Mouse (Mus musculus): Measurements from ENCODE around the gene Zfhx3.
A peak's percentile ranks its signal among the peaks of the same experiment; 100 is the strongest.

The Zfhx3 gene

DNA sequence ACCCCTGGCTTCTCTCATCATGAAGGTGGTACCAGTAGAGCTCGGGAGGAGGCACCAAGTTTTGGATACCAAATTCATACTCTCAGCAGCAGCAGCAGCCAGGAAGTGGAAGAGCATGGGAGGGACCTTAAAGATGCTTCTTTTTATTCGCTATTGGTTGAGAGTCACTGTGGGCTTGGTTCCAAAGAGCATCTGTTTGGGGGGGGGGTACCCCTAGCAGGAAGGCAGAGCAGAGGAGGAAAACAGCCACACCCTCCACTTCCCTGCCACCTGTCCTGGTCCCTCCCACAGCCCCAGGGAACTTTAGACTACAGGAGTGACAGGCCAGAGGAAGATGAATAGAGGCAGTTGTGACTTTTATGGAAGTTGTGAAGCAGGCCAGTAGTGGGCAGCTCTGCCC, 904.9 kb downstream of the Zfhx3 start:
- no peak for DNase-seq (ENCODE audit: low read depth, low spot score)

DNA sequence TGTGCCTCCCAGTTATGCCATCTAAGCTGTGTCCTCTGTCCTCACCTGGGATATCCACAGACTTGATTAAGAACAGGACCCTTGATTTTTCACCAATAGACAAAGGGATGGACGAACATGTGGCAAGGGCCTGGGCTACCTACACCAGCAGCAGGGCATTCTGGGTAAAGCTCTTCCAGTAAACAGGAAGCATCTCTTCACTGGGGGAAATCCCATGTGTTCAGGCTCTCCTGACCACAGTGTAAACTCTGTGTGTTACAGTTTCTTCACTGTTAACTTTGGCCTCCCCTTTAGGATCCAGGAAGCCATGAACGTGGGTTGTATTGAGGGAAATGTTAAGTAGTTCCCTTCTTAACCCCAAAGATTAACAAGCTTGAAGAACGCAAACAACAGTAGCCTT, 906.0 kb downstream of the Zfhx3 start:
- DNase-seq (ENCODE audit: low read depth, low spot score) = no peak

DNA sequence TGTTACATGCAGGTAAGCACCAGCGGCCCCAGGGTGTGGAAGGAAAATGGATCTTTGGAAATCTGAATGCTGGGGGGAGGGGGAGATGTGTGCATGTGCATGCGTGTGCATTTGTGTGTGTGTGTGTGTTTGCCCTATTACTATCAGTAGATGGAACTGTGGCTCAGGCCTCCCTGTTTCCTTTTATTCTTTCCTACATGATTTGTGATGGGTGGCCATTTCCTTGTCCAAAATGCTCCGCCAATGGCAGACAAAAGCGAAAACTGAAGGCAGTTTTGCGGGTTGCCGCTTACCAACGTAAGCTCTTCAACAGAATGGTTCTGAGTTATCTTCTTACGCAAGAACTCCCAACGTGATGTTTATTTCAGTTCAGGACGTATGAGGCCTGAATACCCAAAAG, 910.6 kb downstream of the Zfhx3 start:
- DNase-seq (ENCODE audit: low read depth, low spot score) = no peak

DNA sequence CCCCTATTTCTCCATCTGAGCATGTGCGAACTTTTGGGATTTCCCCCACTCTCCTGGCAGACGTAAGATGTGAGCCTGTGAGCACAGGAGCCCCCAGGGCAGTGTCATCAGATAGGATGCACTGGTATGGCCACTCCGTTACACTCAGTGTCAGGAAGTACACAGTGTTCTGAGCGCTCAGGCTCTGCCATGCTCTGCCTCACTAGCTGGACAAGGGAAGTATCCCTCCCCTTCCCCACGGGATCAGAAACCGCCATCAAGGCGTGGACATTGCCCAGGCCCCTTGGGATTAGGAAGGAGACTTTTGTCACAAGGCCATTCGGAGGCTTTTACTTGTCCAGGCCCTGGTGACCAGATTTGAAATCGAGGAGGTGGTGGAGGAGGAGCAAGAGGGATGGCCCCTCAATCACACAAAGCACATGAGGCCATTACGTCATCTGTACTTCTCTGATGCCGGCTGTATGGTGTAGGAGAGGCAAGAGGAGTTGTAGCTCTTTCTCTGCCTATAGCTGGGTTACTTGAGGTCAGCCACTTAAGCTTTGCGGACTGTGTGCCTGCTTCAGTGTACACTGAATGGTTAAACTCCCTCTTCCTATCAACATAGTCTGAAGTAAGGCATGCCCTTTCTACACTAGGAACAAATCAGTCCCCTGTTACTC, 912.1 kb downstream of the Zfhx3 start:
- DNase-seq (ENCODE audit: low read depth, low spot score) = no peak

DNA sequence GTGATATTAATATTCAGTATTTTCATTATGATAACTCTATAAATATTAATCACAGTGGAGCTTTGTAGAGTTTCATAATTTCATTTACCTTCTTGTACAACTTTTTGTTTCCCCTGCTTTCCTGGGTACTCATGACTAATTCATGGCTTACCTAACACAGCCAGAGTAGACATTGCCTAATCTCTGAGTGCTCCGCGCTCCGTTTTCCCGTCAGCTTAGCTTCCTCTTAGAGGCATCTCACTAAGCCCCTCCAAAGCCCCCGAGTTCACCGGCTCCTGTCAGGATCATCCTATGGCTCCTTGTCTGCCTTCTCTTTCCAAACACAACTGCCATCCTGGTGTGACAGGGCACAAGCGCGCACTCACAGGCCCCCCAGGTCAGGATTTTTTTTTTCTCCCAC, 916.6 kb downstream of the Zfhx3 start:
- DNase-seq (ENCODE audit: low read depth, low spot score) = no peak

DNA sequence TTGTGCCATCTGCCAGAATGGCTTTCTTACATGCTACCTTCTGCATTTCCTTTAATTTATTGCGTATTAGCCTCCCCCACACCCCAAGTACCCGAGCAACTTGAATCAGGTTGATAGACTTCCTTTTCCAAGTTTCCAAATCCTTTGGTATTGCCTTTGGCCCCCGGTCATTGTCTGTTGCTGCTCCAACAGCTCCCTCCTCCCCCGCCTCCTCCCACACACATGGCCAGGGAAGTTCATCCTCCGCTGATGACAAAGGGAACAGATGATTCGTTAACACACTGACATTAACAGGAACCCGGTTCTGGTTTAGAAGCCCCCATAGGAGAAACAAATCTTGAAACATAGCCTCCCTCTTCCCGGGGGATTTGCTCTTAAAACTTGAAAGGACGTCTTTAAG, 917.5 kb downstream of the Zfhx3 start:
- no peak for DNase-seq (ENCODE audit: low read depth, low spot score)

DNA sequence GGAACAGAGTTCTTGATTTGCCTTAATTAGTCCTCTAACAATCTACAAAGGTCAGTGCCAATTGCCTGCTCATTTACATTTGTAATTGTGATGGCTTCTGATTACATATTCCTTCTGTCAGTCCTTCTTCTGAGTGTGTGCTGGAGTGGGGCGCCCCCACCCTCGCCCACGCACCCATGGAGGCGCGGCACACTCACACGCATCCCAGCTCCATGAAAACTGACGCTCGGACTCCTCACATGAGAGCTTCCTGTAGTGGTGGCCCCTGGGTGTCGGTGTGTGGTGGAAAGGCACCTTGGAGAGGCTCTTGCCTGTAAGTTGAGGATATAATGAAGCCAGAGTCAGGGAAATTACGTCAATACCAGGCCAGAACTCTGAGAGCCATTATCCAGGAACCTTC, 921.0 kb downstream of the Zfhx3 start:
- no peak for DNase-seq (ENCODE audit: low read depth, low spot score)

DNA sequence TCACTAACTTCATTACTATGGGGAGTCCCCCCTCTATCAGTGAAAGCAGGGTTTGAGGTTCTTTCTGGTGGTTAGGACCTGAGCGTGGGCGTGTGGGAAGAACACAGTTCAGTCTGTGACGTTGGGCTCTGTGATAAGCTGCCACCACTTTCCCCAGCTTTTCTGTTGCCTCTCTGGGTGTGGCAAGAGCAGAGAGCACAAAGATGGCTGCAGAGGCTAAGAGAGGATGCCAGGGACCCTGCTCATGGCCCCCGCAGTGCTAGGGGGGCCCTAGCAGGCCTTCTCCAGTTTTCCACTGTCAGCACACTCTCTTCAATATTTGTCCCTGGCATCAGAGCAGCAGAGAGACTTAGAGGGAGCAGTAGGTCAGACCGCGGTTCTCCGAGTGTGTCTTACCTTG, 924.0 kb downstream of the Zfhx3 start:
- no peak for DNase-seq (ENCODE audit: low read depth, low spot score)

DNA sequence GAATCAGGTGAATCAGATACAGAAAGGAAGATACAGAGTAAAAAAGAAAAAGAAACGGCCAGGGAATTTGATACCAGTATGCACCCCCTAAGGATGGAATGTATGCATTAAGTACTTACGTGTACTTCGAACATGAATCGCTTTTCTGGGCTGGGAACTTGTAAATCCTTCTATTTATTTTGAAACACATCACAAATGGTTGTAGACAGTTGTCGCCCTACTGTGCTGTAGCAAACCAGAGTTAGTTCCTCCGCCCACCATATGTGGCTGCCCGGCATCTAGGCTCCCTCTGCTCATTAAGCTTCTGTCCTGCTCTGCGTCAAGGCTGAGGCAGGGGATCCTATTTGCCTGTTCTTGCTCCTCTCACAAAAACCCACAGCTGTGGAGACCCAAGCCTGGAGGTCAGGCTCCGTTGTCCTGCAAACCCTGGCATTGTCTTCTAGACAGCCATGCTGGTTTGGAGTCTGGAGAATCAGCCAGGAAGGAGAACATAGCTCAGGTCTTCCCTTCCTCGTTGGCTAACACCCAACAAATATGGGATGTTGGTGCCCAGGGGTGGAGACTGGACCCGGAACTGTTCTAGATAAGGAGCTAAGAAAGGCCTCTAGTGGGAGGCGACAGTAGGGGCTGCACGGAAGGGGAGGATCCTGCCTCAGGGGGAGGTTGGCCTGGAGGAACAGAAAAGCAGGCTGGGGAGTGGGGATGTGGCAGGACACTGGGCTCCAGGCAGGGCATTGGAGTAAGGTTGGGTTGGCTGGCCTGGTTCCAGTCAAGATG, 925.2 kb downstream of the Zfhx3 start:
- no peak for DNase-seq (ENCODE audit: low read depth, low spot score)

DNA sequence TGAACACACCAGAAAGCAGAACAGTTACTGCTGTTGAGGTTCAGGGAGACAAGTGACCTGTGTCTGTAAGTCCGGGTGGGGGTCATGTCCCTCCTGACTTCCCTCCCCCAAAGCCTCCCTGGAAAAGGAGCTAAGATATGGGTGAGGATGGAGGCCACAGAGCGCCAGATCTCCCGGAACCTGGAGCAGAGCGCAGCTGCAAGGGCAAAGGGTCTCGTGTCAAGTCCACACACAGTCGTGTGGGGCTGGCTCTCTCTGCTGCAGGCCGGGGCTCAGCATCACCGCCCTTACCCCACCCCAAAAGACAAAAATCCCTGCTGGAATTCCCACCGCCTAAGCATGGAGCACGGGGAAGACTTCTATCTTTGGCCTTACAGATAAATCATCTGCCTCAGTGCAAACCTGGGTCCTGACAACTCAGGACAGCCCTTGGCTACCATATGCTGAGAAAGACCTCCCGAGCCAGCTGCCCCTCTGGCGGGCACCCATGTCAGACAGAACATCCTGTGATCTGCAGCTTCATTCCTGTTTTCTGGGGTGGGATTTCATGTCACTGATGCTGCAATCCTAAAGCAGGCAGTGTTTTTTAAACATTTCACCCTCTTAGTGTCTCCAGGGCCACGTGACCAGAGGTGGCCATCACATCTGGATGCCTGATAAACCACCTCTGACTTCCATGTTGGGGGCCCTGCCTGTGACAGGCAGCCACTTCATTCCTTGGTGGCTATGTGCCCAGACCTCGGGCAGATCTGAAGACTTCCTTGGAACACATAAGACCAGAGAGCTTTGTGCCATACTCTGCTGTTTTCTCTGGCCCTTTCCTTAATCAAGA, 926.0 kb downstream of the Zfhx3 start:
- DNase-seq (ENCODE audit: low read depth, low spot score) = no peak

DNA sequence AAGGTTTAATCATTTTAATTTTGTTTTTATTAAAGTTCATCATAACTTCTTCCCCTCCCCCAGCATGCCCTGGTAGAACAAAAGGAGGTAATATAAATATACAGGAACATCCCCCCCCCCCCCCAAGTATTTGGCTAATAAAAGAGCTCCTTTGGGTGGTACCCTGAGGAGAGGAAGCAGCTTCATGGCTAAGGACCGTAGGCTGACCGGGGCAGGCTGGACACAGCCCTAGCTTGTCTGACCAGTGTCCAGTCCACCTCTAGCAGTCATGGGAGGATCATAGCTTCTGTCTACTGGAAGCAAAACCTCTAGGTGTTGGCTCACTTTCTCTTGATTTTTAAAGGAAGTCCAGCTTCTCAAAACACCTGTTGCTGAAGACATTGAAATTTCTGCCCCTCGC, 927.0 kb downstream of the Zfhx3 start:
- DNase-seq (ENCODE audit: low read depth, low spot score) = no peak

DNA sequence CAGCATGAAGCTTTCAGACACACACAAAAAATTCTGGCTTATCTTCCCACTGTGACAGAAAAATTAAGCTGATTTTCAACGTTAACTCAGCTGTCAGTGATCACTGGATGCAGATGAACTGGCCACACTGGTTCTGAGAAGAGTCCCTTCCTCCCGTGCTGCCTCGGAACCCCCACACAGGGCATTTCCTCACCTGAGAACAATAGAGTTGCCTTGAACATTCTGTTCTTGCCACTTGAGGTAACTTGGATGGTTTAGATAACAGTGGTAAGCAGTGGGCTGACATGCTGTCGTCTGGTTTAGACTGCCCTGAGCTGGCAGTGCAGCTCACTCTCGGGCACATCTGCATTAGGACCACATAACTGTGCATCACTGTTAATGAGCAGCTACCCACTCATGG, 927.5 kb downstream of the Zfhx3 start:
- no peak for DNase-seq (ENCODE audit: low read depth, low spot score)

DNA sequence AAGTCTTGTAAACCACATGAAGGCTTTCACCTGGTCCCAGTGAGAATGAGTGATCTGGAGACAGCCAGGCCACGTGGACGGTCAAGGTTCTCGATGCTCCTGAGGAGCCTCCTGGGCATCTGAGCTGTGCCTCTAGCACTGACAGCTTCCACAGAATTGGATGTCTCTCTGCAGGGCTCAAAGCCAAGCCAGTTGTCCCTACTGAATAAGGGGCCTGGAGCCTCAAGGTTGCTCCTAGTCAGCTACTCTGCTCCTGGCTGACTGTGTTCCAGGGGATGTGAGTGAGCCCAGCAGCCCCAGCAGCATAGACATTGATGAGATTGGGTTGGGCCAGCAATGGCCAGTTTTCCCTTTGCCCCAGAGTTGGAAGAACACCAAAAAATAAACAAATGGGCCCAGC, 927.9 kb downstream of the Zfhx3 start:
- DNase-seq (ENCODE audit: low read depth, low spot score) = no peak

DNA sequence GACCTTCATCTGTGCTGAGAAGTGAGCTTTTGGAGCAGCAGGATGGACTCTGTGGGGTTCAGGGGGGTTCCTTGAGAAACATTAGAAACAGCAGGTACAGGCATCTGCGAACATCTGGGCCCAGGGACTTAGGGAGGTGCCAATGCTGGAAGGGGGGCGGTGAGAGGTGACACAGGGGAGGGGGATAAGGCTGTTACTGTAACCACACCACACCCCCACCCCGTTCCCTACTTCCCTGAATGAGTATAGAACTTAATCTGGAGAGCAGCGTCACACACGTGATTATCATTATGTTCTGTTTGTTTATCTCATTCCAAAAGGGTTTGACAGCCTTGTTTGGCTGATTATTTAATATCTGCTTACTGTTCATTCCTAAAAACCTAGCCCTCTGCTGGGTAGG, 933.3 kb downstream of the Zfhx3 start:
- no peak for DNase-seq (ENCODE audit: low read depth, low spot score)

DNA sequence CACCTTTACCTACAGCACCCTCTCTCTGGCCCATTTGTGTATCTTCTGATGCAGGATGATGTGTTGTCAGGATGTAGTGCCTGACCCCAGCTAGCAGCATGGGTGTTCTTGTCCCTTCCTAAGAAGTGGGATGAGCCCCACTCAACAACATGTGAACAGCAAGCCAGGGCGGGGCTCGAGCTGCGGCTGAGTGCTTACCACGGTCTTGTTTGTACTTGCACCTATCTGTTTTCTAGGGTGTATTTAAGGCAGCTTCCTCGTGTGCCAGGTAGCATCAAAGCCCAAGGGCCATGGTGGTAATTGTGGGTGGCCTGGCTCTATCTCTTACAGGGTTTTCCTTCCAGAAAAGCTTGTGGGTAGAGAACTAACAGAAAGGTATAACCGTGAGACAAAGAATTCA, 937.7 kb downstream of the Zfhx3 start:
- no peak for DNase-seq (ENCODE audit: low read depth, low spot score)

DNA sequence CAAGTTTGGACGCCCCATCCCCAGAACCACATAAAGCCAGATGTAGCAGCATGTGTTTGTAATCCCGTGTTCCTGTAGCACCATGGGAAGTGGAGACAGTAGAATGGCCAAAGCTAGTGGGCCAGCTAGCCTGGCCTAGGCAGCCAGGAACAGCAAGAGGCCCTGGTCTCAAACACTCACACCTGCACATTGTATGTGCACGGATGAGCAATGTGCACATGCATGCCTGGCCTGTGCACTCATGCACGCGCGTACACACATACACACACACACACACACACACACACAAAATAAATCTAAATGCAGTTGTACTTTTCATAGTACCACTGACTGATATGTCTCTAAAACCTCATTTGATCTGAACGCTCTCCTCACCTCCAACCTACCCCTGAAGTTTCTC, 938.9 kb downstream of the Zfhx3 start:
- DNase-seq (ENCODE audit: low read depth, low spot score) = no peak

DNA sequence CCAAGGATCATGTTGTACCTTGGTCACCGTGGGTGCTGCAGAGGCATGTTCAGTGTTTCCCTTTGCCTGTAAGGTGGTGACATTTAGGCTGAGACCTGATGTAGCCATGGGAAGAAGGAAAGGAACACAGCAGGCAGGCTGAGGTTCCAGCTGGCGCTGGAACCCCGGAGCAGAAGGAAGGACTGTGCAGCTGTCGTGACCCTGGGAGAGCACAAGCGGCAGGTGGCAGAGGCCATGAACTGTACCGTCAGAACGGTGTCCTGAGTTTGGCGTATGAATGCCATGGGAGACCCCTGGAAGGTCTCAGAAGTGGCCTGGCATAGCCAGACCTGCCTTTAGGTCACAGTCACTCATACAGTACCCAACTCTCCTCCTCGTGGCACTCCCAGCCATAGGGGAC, 939.6 kb downstream of the Zfhx3 start:
- DNase-seq (ENCODE audit: low read depth, low spot score) = no peak

DNA sequence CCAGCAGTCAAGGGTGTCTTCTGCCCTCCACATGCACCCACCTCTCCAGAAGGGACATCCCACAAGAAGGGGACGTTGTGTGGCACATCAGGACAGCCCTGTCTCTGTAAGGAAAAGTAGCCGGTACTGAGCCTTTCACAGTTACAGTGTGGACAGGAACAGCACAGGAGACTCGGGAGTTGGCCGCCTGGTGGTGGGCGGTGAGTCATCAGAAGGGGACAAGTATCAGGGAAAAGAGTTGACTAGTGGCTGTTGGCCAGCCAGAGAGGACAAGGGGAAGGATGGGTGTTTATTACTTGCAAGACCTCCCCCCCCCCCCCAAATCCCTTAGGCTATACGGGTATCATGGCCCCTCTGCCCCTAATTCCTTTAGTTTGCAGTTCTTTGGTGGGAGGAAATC, 940.9 kb downstream of the Zfhx3 start:
- no peak for DNase-seq (ENCODE audit: low read depth, low spot score)

DNA sequence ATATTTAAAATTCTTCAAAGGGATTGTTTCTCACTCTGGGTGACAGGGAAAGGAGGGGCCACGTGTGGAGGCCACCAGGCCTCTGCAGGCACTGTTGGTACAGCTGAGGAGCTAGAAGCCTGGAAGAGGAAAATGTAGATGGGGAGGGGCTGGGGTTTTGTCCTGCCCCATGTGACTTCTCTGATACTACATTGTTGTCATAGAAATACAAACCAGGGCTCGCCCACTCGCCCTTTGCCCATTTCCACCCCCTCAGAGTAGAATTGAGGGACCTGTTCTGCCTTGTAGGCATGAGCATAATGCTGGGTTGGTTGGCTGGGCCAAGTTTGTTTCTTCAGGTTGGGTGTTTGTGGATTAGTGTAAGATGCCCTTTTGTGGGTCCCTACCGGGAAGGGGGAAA, 942.5 kb downstream of the Zfhx3 start:
- DNase-seq (ENCODE audit: low read depth, low spot score) = no peak

DNA sequence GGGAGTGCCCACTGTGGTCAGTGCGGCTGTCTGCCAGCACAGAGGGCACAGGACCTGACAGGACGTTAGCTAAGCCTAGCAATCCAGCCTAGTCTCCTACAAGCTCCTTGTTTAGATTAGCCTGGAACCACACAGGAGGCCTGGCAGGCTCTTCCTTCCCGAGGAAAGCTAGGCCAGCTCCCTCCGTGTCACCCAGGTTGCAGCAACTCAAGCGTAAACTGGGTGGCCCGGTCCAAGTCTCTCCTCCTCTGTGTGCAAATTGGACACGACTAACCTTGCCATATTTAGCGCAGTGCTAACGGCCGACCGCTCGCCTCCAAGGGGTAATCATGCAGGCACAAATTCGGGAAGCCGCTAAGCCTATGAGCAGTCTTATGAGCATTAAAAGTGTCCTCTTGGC, 943.0 kb downstream of the Zfhx3 start:
- no peak for DNase-seq (ENCODE audit: low read depth, low spot score)

DNA sequence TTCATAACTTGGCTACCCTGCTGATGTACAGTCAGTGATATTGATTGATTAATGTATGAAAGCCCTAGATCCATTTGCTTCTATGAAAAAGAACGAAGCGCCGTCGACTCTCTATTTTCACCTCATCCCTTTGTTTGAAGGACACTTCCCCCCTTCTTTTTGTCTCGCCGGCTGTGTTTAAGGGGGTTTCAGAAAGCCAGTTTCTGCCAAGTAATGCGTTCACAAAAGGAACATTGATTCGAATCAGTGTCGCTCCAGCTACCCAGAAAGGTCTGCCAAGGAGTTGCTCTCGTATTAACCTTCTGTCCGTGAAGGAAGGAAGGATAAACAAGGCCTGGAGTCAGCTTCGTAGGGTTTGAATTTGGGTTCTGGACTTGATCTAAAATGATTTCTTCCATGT, 943.4 kb downstream of the Zfhx3 start:
- no peak for DNase-seq (ENCODE audit: low read depth, low spot score)

DNA sequence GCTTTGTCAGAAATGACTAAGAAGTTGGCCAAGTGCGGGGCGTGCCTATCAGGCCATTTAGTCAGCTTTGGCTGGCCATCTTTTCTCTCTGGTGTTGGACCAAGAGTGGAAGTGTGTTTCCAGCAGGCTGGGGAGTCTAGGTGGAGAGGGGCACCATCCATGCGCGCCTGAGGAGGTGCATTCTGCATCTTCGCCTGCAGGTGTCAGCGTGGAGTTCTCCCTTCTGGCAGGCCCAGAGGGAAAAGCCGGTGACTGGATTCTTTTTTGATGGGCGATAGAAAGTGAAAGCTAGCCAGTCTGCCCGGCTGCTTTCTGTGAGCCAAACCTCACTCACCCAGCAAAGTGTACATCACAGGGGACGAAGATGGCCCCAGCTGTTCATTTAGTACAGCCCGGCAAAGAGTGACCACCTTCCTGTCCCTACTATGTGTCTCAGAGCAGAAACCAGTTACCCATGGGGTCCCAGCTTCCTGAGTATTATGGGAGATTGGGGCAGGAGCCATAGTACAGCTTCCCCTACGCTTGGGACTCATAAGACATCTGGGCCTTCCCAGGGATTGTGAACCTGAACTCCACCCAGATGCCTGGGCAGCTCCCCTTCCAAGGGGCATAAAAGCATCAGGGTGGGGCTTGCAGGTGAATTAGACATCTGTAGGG, 944.3 kb downstream of the Zfhx3 start:
- peak; percentile 56 for DNase-seq (ENCODE audit: low read depth, low spot score)
